Mouse (Mus musculus) testis, postnatal 10 days (tissue): ENCODE measurements around the gene Pgpep1.
A peak's percentile ranks its signal among the peaks of the same experiment; 100 is the strongest.

Experiments used
- DNase-seq: peaks from one replicate; pipeline ENCODE4 v3.0.0; 2021; ENCODE audit warnings: low spot score

Gene Pgpep1

GRCm38 (mm10) chr8:70632346-70632892 is 27.8 kb downstream of the Pgpep1 start, which contains the start of gene Gdf15:
TSS of gene Gdf15 (minus strand) at chr8:70632456.
- no peak for DNase-seq

DNA sequence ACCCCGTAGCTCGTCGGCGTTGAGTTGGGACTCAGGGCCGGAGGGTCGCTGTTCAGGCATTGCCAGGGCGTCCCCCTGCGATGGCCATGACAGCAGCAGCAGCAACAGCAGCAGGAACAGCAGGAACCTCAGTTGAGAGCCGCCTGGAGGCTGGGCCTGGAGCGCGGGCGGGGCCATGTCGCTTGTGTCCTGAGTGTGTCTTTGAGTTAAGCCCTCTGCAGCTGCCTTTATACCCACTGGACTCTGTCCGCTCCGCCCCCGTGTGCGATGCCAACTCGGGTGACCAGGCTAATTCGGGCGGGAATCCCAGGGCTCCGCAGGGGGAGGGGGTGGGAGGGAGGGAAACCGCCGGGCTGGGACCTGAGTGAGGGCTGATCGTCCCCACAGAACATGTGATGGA is 28.8 kb downstream of the Pgpep1 start:
- peak; percentile 62 for DNase-seq

DNA sequence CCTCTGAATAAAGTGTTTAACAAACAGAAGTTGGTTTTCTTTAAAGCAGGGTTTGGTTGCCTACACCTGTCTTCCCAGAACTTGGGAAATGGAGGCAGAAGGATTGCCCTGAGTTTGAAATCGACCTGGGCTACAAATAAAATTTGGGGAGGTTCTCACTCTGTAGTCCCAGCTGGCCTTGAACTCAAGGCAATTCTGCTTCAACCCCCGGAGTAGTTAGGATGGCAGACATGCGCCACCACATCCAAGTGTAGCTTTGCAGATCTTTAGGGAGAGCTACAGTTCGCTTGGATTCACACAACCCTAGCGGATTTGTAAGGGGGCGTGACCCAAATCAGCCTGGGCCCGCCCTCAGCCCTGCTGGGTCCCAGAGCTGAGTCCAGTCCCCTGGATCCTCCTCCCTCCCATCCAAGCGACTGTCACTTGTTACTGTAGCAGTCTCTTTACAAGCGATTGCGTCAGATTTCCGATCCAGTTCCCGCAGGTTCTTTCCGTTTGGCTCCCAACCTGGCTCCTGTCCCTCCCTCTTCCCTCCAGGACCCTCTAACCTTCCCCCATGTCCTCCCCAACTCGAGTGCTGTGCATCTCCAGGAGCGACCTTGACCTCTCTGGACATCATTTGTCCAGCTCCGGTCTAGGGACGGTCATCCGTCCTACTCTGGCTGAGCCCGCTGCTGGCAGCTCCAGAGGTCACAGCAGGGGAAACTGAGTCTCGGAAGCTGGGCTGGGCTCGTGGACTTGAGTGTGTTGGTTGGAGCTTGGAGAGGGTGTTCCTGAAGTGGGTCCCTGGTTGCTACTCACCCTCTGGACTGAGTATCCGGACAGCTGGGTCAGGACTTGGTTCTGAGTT is 29.4 kb downstream of the Pgpep1 start:
- DNase-seq = peak; percentile 84

DNA sequence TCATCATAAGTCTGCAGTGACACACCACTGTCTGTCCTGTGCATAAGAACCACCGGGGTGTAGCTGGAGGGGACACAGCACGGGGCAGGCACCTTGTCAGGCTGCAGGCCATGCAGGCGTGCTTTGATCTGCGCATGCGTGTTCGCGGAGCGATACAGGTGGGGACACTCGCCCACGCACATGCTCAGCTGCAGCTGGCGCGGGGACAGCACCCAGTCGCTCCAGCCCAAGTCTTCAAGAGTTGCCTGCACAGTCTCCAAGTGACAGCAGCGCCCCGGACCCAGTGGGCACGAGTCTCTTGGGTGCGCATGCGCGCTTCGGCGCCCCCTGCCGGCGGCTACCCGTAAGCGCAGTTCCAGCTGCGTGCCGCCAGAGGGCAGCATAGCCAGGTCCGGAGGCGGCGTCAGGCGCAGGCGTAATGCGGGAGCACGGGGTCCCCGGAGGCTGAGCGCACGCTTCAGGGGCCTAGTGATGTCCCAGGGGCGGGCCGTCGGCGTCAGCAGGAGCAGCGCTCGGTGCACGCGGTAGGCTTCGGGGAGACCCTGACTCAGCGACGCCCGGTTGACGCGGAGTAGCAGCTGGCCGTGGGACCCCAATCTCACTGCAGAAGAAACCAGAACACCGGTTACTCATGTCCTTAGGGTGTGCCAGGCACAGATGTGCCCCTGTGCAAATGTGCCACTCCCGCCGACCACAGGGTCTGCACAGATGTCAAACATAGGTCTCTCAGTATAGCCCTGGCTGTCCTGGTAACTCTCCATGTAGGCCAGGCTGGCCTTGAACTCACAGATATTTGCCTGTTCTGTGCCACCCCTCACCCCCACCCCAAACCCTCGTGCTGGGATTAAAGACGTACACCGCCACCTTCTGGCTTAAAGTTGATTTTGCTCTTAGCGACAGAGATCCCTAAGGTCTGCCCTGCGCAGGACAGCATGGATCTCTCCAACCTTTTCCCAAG is 30.3 kb downstream of the Pgpep1 start:
- peak; percentile 89 for DNase-seq

DNA sequence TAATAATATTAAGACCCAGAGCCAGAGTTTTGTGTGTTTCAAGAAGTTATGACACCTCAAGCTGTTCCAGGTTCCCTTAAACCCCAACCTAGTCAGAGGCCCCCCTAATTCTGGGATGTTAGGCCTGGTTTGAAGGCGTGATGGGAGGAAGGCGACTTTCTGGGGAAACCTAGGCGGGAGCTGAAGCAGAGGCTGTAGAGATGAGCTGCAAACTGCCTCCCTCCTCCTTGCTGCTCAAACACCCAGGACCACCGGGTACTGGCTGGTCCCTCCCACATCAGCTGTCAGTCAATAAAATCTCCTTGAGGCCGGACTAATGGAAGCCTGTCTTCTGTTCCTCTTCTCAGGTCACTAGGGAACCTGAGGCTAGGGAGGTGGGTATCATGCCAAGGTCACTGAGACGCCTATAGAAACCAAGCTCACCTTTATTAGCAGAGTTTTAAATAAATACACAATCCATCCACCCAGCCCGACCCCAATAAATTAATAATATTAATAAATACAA is 31.1 kb downstream of the Pgpep1 start:
- no peak for DNase-seq

GRCm38 (mm10) chr8:70627041-70627440 is 33.1 kb downstream of the Pgpep1 start:
- DNase-seq = no peak

- peak; percentile 75 for DNase-seq
Measured at GRCm38 (mm10) chr8:70625104-70625503, 35.1 kb downstream of the Pgpep1 start.

GRCm38 (mm10) chr8:70622220-70622619 is 38.0 kb downstream of the Pgpep1 start:
- DNase-seq = no peak

DNA sequence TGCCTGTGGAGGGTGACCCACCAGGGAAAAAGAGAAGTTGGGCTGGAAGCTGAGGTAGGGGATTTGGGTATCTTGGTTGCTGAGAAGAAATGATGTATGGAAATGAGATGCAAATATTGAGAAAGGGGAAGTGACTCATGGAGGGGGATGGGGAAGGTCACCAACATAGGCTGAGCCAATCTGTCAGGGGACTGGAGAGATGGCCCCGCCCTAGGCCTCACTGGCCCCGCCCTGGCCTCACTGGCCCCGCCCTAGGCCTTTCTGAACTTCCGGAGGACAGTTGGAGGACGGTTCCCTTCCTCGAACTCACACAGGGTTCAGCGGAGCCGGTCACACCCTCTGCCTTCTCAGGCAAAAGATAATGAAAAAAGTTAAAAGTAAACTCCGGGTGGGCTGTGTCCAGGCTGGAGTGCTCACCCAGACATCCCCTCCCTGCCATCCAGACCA is 41.3 kb downstream of the Pgpep1 start:
- DNase-seq = no peak

DNA sequence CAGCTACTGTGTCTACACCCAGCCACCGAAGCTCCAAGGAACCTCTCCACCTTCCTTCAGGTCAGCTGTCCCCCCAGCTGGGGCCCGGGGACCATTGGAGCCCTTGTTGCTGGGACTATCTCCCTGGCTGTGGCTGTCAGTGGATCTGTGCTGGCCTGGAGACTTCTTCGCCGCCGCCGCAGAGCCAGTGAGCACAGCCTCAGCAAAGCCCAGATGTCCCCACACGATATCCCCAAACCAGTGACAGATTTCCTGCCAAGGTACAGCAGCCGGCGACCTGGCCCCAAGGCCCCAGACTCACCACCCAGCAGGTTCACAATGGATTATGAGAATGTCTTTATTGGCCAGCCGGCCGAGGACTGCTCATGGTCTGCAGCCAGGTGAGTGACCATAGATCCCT is 42.2 kb downstream of the Pgpep1 start:
- no peak for DNase-seq

- no peak for DNase-seq
Measured at GRCm38 (mm10) chr8:70616645-70617044, 43.5 kb downstream of the Pgpep1 start.

GRCm38 (mm10) chr8:70615894-70616293 is 44.3 kb downstream of the Pgpep1 start, which contains the start of gene Lrrc25:
TSS of gene Lrrc25 (plus strand) at chr8:70616155.
- no peak for DNase-seq

- DNase-seq = no peak
Measured at GRCm38 (mm10) chr8:70615281-70615680, 44.9 kb downstream of the Pgpep1 start.

DNA sequence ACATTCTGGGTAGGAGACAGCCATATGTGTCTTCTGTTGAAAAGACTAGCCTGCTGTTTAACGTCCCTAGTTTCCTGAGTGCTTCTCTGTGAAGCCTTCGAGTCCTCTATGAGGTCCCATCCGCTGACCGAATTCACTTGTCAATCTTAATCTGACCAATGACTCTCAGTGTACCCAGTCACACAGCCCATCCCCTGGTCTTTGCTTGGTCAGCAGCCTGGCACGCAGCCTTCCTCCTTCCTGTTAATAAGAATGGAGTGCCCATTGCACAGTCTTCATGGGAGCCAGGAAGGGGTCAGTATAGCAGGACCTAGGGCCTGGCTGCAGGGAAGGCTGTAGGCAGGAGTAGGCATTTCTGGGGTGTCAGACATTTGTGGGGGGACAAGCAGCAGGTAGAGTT is 45.7 kb downstream of the Pgpep1 start:
- no peak for DNase-seq

- DNase-seq = no peak
Measured at GRCm38 (mm10) chr8:70613763-70614162, 46.4 kb downstream of the Pgpep1 start.

- DNase-seq = peak; percentile 92
Measured at GRCm38 (mm10) chr8:70611849-70612248, 48.3 kb downstream of the Pgpep1 start.

DNA sequence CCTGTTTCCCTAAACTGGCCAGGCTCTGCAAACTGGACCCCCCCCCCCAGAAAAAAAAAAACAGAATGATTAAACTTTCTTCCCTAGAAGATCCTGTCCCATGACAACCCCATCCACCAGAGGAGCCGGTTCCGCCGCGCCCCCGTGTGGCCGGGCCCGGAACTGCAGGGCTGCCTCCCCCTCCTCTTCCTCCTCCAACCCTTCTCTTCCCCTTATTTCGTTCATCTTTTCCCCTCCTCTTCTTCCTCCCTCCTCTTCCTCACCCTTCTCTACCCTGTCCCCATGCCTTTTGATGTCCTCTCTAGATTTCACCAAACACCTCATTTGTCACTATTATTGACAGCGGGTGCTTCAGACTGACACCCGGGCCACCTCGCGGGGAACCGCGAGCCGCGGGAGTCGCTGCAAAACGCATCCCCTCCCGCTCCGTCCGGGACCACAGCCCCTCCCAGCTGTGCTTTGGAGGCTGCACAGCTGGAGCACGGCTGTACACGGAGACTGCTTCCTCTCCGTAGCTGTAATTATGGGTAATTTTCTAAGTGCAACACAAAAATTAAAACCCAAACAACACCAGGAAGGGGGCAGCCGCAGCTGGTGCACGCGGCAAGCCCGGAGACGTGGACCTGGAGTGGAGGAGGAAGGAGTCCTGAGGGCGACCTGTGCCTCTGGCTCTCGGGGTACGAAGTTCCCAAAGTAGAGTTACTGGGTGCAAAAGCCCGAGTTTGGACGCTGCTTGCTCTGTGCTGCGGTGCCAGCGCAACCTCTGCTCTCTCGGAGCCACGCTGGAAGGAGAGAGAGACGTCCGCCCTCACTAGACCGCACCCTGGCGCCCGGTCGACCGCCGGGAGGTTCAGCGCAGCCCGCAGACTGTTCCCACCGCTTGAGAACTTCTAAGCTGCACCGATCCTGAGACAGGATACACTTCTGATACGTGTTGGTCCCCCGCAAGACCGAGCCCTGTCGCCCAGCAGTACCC is 49.1 kb downstream of the Pgpep1 start:
- peak; percentile 96 for DNase-seq

- DNase-seq = peak; percentile 94
Measured at GRCm38 (mm10) chr8:70609849-70610795, 50.1 kb downstream of the Pgpep1 start.

- peak; percentile 94 for DNase-seq
Measured at GRCm38 (mm10) chr8:70609368-70609848, 50.8 kb downstream of the Pgpep1 start.
